Mouse (Mus musculus) liver, embryonic 16.5 days (tissue): ENCODE results near the gene Tmem54. TPM values are rescaled to one million over a fixed set of nuclear protein-coding genes. Genes with fewer than 3 reads are reported as not detected.

Source experiments
- ATAC-seq: fragments of 200-750 bp; cut with Nextera tagmentation; 2 replicates; pipeline ENCODE4 v1.8.0; 2017; ENCODE audit warnings: low read depth, mild to moderate bottlenecking, moderate number of reproducible peaks, moderate library complexity
- H3K27ac ChIP-seq: fragments of 300-500 bp; sonication (generic); 2 replicates; pipeline ENCODE4 v1.5.1; 2014; ENCODE audit warnings: mild to moderate bottlenecking, low read length
- H3K27me3 ChIP-seq: fragments of 300-500 bp; sonication (generic); 2 replicates; pipeline ENCODE4 v1.6.1; 2014; ENCODE audit warnings: low read depth, low read length, mixed read lengths; ENCODE audit not compliant: control insufficient read depth, insufficient read depth
- H3K36me3 ChIP-seq: fragments of 300-500 bp; sonication (generic); 2 replicates; pipeline ENCODE4 v1.6.1; 2014; ENCODE audit warnings: mild to moderate bottlenecking; ENCODE audit not compliant: control insufficient read depth, insufficient read depth
- H3K4me1 ChIP-seq: fragments of 300-500 bp; sonication (generic); 2 replicates; pipeline ENCODE4 v1.6.1; 2014; ENCODE audit warnings: low read depth, low read length, mixed read lengths; ENCODE audit not compliant: control insufficient read depth
- H3K4me2 ChIP-seq: fragments of 300-500 bp; sonication (generic); 2 replicates; pipeline ENCODE4 v1.6.1; 2014; ENCODE audit warnings: low read depth, low read length, mixed read lengths
- H3K4me3 ChIP-seq: fragments of 300-500 bp; sonication (generic); 2 replicates; pipeline ENCODE4 v1.5.1; 2014; ENCODE audit warnings: low read depth, mild to moderate bottlenecking, low read length
- H3K9ac ChIP-seq: fragments of 300-500 bp; sonication (generic); 2 replicates; pipeline ENCODE4 v1.6.1; 2014; ENCODE audit warnings: low read depth, low read length
- H3K9me3 ChIP-seq: fragments of 300-500 bp; sonication (generic); replicated peaks from 2 replicates; pipeline ENCODE4 v1.6.1; 2016; ENCODE audit warnings: low read length; ENCODE audit not compliant: control insufficient read depth
- WGBS: fragments of 180-500 bp; shearing (Covaris S2); extraction: QIAGEN DNeasy Blood & Tissue Kit; methylation state at CpG from one replicate; pipeline ENCODE4 v1.1.7; 2014; ENCODE audit not compliant: insufficient replicate concordance; 5-methylcytosine and 5-hydroxymethylcytosine counted together
- polyA plus RNA-seq: library from polyadenylated mRNA; unstranded; fragments of >200 nt; fragmentation: Nextera tagmentation; extraction: Ambion mirVana; gene quantifications from 2 replicates; pipeline ENCODE4 v1.2.1, GENCODE M21; 2015

The Tmem54 gene
- polyA plus RNA-seq, 1 experiment from 2014 or later = 1.7 TPM

GRCm38 (mm10) chr4:129141560-129142438 is 36.5 kb downstream of the Tmem54 start:
- peaks cover 47% of the 10 kb centered on the region for H3K4me1 ChIP-seq
- WGBS = 50% methylated on average over 17 of the region's 17 CpGs
- H3K9me3 ChIP-seq = no peaks in the 10 kb centered on the region
- H3K27ac ChIP-seq = peak overlapping the region; percentile 87
- peak; percentile 18 for ATAC-seq
- peak overlapping the region; percentile 40; the same call in 1 of the 2 replicates for H3K4me2 ChIP-seq
- no peak overlapping the region for H3K4me3 ChIP-seq
- peaks cover 19% of the 10 kb centered on the region for H3K27me3 ChIP-seq
- H3K36me3 ChIP-seq = no peaks in the 10 kb centered on the region
- H3K9ac ChIP-seq = 0 out of 2 replicates have a peak overlapping the region, but pooled peaks have one; percentile 5

GRCm38 (mm10) chr4:129142439-129143045 is 37.2 kb downstream of the Tmem54 start:
- peaks cover 42% of the 10 kb centered on the region for H3K4me1 ChIP-seq
- ATAC-seq = no peak
- H3K36me3 ChIP-seq = no peaks in the 10 kb centered on the region
- 63% methylated on average over 11 of the region's 11 CpGs for WGBS
- no peak overlapping the region for H3K9ac ChIP-seq
- no peak overlapping the region for H3K4me2 ChIP-seq
- H3K27me3 ChIP-seq = peaks cover 12% of the 10 kb centered on the region
- H3K9me3 ChIP-seq = no peaks in the 10 kb centered on the region
- no peak overlapping the region for H3K27ac ChIP-seq
- H3K4me3 ChIP-seq = no peak overlapping the region

- Histone ChIP-seq H3K4me3 (no peak overlapping the region), H3K9ac (no peak overlapping the region), H3K4me1 (peaks cover 38% of the 10 kb centered on the region), H3K4me2 (no peak overlapping the region), H3K36me3 (no peaks in the 10 kb centered on the region), H3K9me3 (no peaks in the 10 kb centered on the region), H3K27ac (no peak overlapping the region), H3K27me3 (peaks cover 2% of the 10 kb centered on the region)
- 47% methylated on average over 5 of the region's 5 CpGs for WGBS
- ATAC-seq = no peak
These were observed 38.2 kb downstream of the Tmem54 start for GRCm38 (mm10) chr4:129143509-129143908.

- H3K9me3 ChIP-seq = no peaks in the 10 kb centered on the region
- H3K36me3 ChIP-seq = peaks cover under 1% of the 10 kb centered on the region; the same call in 1 of the 2 replicates
- no peak overlapping the region for H3K27ac ChIP-seq
- no peak overlapping the region for H3K4me3 ChIP-seq
- H3K27me3 ChIP-seq = no peaks in the 10 kb centered on the region
- H3K9ac ChIP-seq = no peak overlapping the region
- WGBS = 64% methylated on average over 16 of the region's 16 CpGs
- H3K4me1 ChIP-seq = peaks cover 27% of the 10 kb centered on the region
- H3K4me2 ChIP-seq = no peak overlapping the region
- no peak for ATAC-seq
These were observed 39.3 kb downstream of the Tmem54 start for GRCm38 (mm10) chr4:129144401-129145367.

GRCm38 (mm10) chr4:129145411-129145810 is 40.1 kb downstream of the Tmem54 start:
- no peak overlapping the region for H3K9ac ChIP-seq
- ATAC-seq = no peak
- 42% methylated on average over 4 of the region's 4 CpGs for WGBS
- no peak overlapping the region for H3K4me3 ChIP-seq
- H3K9me3 ChIP-seq = no peaks in the 10 kb centered on the region
- H3K27me3 ChIP-seq = no peaks in the 10 kb centered on the region
- H3K4me1 ChIP-seq = peaks cover 19% of the 10 kb centered on the region
- peaks cover 4% of the 10 kb centered on the region for H3K36me3 ChIP-seq
- H3K4me2 ChIP-seq = no peak overlapping the region
- no peak overlapping the region for H3K27ac ChIP-seq

- no peak for ATAC-seq
- 69% methylated on average over 4 of the region's 4 CpGs for whole genome bisulfite sequencing
- Histone ChIP-seq H3K9me3 (no peaks in the 10 kb centered on the region), H3K9ac (no peak overlapping the region), H3K27me3 (no peaks in the 10 kb centered on the region), H3K36me3 (peaks cover 7% of the 10 kb centered on the region), H3K4me2 (no peak overlapping the region), H3K4me3 (no peak overlapping the region), H3K4me1 (peaks cover 14% of the 10 kb centered on the region), H3K27ac (no peak overlapping the region)
These were observed 40.6 kb downstream of the Tmem54 start for GRCm38 (mm10) chr4:129145943-129146342.

- Histone ChIP-seq H3K4me3 (no peak overlapping the region), H3K27me3 (no peaks in the 10 kb centered on the region), H3K4me2 (no peak overlapping the region), H3K36me3 (peaks cover 7% of the 10 kb centered on the region), H3K4me1 (peaks cover 9% of the 10 kb centered on the region), H3K9ac (no peak overlapping the region), H3K9me3 (no peaks in the 10 kb centered on the region), H3K27ac (0 out of 2 replicates have a peak overlapping the region, but pooled peaks have one; percentile 16)
- WGBS = 18% methylated on average over 2 of the region's 2 CpGs
- ATAC-seq = no peak
These were observed 41.0 kb downstream of the Tmem54 start for GRCm38 (mm10) chr4:129146392-129146791.

GRCm38 (mm10) chr4:129147552-129148103 is 42.3 kb downstream of the Tmem54 start:
- H3K27ac ChIP-seq = no peak overlapping the region
- H3K4me1 ChIP-seq = no peaks in the 10 kb centered on the region; the same call in 1 of the 2 replicates
- H3K9ac ChIP-seq = no peak overlapping the region
- H3K4me3 ChIP-seq = no peak overlapping the region
- peaks cover 10% of the 10 kb centered on the region for H3K36me3 ChIP-seq
- no peaks in the 10 kb centered on the region for H3K27me3 ChIP-seq
- H3K4me2 ChIP-seq = no peak overlapping the region
- no peak for ATAC-seq
- H3K9me3 ChIP-seq = no peaks in the 10 kb centered on the region
- 82% methylated on average over 13 of the region's 13 CpGs for WGBS
